Mouse (Mus musculus) intestine, embryonic 14.5 days (tissue): ENCODE results near the gene Crb1. TPM values are rescaled to one million over a fixed set of nuclear protein-coding genes. Genes with fewer than 3 reads are reported as not detected.

Experiments
- ATAC-seq: fragments of 200-750 bp; cut with Nextera tagmentation; replicated peaks from 2 replicates; pipeline ENCODE4 v1.8.0; 2017; ENCODE audit warnings: low read depth, moderate number of reproducible peaks, moderate TSS enrichment, moderate library complexity; ENCODE audit not compliant: low FRiP score, low TSS enrichment
- DNase-seq: peaks from one replicate; pipeline ENCODE4 v3.0.0-alpha.2; 2018; ENCODE audit warnings: low spot score
- H3K27ac ChIP-seq: fragments of 300-500 bp; sonication (generic); 2 replicates; pipeline ENCODE4 v1.5.1; 2014; ENCODE audit warnings: low read depth, mild to moderate bottlenecking, control low read depth
- H3K27me3 ChIP-seq: fragments of 300-500 bp; sonication (generic); replicated peaks from 2 replicates; pipeline ENCODE4 v1.6.1; 2014; ENCODE audit warnings: low read length, control low read depth; ENCODE audit not compliant: control insufficient read depth, insufficient read depth
- H3K36me3 ChIP-seq: fragments of 300-500 bp; sonication (generic); 2 replicates; pipeline ENCODE4 v1.6.1; 2014; ENCODE audit warnings: low read length, control low read depth; ENCODE audit not compliant: control insufficient read depth, insufficient read depth
- H3K4me1 ChIP-seq: fragments of 300-500 bp; sonication (generic); replicated peaks from 2 replicates; pipeline ENCODE4 v1.6.1; 2014; ENCODE audit warnings: low read length, control low read depth, mixed read lengths; ENCODE audit not compliant: control insufficient read depth, insufficient read depth
- H3K4me2 ChIP-seq: fragments of 300-500 bp; sonication (generic); 2 replicates; pipeline ENCODE4 v1.6.1; 2014; ENCODE audit warnings: low read length
- H3K4me3 ChIP-seq: fragments of 300-500 bp; sonication (generic); 2 replicates; pipeline ENCODE4 v1.5.1; 2014; ENCODE audit warnings: low read depth, low read length, control low read depth, mixed read lengths
- H3K9ac ChIP-seq: fragments of 300-500 bp; sonication (generic); 2 replicates; pipeline ENCODE4 v1.6.1; 2014; ENCODE audit warnings: mild to moderate bottlenecking, low read length
- H3K9me3 ChIP-seq: fragments of 300-500 bp; sonication (generic); 2 replicates; pipeline ENCODE4 v1.6.1; 2016; ENCODE audit warnings: low read length, control low read depth; ENCODE audit not compliant: control insufficient read depth
- WGBS: fragments of 180-500 bp; shearing (Covaris S2); extraction: QIAGEN DNeasy Blood & Tissue Kit; methylation state at CpG from one replicate; pipeline ENCODE4 v1.1.7; 2014; 5-methylcytosine and 5-hydroxymethylcytosine counted together
- polyA plus RNA-seq: library from polyadenylated mRNA; unstranded; fragments of >200 nt; fragmentation: Nextera tagmentation; extraction: Ambion mirVana; gene quantifications from 2 replicates; pipeline ENCODE4 v1.2.1, GENCODE M21; 2014

Crb1 gene
- polyA plus RNA-seq, 1 experiment from 2014 or later = 0.12 TPM

DNA sequence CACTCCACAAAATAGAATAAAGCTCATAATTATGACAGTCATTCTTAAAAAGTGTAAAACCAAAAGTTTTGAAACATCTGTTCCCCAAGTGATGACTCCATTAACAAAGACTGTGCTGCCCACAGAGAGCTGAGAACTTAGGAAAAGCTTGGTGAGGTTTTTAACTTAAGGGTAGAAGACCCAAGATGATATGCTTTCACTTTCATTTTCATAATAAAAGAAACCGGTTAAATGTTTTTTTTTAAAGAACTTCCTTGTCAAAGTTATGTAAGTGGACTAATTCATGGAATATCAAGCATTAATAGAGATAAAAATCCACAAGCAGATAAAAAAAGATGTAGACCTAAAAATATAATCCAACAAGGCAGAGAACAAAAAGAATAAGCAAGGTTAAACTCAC is 113.7 kb downstream of the Crb1 start:
- H3K27ac ChIP-seq = no peak overlapping the region
- no peaks in the 10 kb centered on the region for H3K36me3 ChIP-seq
- no peak overlapping the region for H3K9ac ChIP-seq
- ATAC-seq = no peak
- DNase-seq = no peak
- H3K4me1 ChIP-seq = no peaks in the 10 kb centered on the region
- no peak overlapping the region for H3K4me2 ChIP-seq
- H3K4me3 ChIP-seq = no peak overlapping the region
- no peaks in the 10 kb centered on the region for H3K27me3 ChIP-seq
- H3K9me3 ChIP-seq = no peaks in the 10 kb centered on the region
- 52% methylated on average over 1 of the region's 1 CpGs for WGBS

DNA sequence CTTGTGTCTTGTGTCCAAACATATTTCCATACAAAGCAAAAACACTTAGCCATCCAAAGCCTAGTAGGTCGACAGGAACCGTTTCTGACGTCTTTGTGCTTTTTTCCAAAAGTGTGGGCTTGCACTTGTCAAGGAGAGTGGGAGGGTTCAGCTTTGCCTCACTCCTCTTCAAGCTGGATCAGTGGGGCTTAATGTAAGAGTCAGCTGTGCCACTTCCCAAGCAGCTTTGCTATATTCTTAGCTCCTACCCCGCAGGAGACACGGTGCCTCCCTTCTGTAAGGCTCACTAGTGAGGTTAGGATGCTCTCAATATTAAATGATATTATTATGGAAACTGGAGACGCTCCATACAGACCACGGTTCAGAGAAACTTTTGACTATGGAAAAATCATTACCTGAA is 121.3 kb downstream of the Crb1 start:
- H3K4me1 ChIP-seq = no peaks in the 10 kb centered on the region
- DNase-seq (no peak), ATAC-seq (no peak)
- H3K9ac ChIP-seq = no peak overlapping the region
- 66% methylated on average over 7 of the region's 7 CpGs for WGBS
- H3K36me3 ChIP-seq = no peaks in the 10 kb centered on the region
- H3K27me3 ChIP-seq = no peaks in the 10 kb centered on the region
- H3K9me3 ChIP-seq = no peaks in the 10 kb centered on the region
- H3K4me3 ChIP-seq = no peak overlapping the region
- no peak overlapping the region for H3K27ac ChIP-seq
- no peak overlapping the region for H3K4me2 ChIP-seq

DNA sequence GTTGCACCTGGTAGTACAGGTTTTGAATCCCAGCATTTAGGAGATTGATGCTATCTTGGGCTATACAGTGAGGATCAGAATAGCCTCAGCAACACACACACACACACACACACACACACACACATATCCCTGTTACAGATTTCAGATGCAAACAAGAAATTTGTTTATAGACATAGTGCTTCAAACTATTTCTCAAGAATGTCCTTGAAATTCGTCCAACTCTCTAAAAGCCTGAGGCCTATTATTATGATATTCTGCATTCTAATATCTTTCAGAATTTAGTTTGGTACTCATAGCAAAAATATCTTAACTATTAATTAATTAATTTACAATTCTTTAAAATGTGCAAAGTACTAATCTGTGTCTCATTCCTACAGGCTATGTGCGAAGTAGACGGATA is 124.9 kb downstream of the Crb1 start:
- Histone ChIP-seq H3K9me3 (no peaks in the 10 kb centered on the region), H3K4me3 (no peak overlapping the region), H3K4me1 (no peaks in the 10 kb centered on the region), H3K4me2 (no peak overlapping the region), H3K36me3 (no peaks in the 10 kb centered on the region), H3K27me3 (no peaks in the 10 kb centered on the region), H3K27ac (no peak overlapping the region), H3K9ac (no peak overlapping the region)
- 68% methylated on average over 3 of the region's 3 CpGs for WGBS
- DNase-seq (no peak), ATAC-seq (no peak)

DNA sequence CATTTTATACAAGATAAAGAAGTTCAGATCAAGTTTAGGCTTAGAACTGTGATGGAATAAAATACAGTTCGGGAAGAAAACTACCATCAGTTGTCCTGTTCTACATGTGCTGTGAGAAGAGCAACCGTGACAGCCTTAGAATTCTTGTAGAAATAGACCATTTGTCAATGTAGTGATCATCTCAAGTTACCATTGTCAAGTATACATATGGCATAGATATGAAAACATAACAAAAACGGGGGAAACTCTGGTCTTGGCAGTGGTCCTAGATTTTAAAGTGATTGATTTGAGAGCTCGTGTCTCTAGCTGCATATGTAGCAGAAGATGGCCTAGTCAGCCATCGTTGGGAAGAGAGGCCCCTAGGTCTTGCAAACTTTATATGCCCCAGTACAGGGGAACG is 127.7 kb downstream of the Crb1 start:
- no peaks in the 10 kb centered on the region for H3K27me3 ChIP-seq
- no peaks in the 10 kb centered on the region for H3K9me3 ChIP-seq
- H3K4me1 ChIP-seq = no peaks in the 10 kb centered on the region
- H3K36me3 ChIP-seq = no peaks in the 10 kb centered on the region
- DNase-seq (no peak), ATAC-seq (no peak)
- H3K27ac ChIP-seq = no peak overlapping the region
- H3K9ac ChIP-seq = no peak overlapping the region
- no peak overlapping the region for H3K4me2 ChIP-seq
- WGBS = 42% methylated on average over 6 of the region's 6 CpGs
- no peak overlapping the region for H3K4me3 ChIP-seq

DNA sequence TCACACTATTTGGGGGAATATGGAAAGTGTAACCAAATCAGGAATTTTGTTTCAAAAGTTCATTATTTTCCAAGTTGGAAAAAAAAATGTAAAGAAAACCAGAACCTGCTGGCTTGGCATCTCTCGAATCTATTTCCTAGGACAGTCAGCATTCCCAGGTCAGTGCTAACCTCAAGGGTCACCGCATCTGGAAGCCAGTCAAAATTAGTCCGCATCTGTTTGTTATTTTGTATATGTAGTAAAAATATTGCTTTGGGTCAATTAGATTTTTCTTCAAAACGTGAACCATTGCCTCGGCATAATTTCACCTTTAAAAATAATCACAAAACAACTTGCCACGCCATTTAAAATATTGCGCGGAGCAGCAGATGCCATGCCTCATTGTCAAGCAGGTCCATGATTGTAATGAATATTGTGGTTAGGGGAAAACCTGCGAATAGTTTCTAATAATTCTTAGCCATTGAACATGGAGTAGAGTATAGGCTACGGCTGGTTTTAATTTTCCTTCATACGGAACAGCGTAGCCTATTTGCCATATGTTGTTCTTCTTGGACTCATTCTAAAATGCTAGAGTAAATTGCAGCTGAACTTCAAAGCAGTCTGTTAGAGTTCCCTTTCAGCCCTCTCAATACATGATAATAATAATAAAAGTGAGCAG is 130.0 kb downstream of the Crb1 start:
- no peaks in the 10 kb centered on the region for H3K4me1 ChIP-seq
- no peak overlapping the region for H3K4me2 ChIP-seq
- ATAC-seq (no peak), DNase-seq (no peak)
- 86% methylated on average over 12 of the region's 12 CpGs for WGBS
- no peaks in the 10 kb centered on the region for H3K9me3 ChIP-seq
- no peaks in the 10 kb centered on the region for H3K36me3 ChIP-seq
- H3K4me3 ChIP-seq = no peak overlapping the region
- H3K27me3 ChIP-seq = no peaks in the 10 kb centered on the region
- H3K27ac ChIP-seq = no peak overlapping the region
- no peak overlapping the region for H3K9ac ChIP-seq

DNA sequence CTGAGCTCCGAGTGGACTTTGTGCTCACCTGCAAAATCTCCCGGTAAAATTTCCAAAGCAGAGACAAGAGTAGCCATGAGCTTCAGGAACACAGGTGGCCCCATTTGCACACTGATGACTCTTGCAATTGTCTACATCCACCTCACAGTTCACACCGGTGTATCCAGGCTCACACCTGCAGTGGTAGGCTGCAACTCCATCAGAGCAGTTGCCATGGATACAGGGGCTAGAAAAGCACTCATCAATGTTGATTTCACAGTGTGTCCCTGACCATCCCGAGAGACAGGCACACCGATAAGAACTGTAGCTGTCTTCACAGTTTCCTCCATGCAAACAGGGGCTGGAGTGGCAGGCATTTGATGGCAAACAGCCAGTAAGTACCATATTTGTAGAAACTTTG is 140.1 kb downstream of the Crb1 start:
- ATAC-seq = no peak
- WGBS = 65% methylated on average over 5 of the region's 5 CpGs

DNA sequence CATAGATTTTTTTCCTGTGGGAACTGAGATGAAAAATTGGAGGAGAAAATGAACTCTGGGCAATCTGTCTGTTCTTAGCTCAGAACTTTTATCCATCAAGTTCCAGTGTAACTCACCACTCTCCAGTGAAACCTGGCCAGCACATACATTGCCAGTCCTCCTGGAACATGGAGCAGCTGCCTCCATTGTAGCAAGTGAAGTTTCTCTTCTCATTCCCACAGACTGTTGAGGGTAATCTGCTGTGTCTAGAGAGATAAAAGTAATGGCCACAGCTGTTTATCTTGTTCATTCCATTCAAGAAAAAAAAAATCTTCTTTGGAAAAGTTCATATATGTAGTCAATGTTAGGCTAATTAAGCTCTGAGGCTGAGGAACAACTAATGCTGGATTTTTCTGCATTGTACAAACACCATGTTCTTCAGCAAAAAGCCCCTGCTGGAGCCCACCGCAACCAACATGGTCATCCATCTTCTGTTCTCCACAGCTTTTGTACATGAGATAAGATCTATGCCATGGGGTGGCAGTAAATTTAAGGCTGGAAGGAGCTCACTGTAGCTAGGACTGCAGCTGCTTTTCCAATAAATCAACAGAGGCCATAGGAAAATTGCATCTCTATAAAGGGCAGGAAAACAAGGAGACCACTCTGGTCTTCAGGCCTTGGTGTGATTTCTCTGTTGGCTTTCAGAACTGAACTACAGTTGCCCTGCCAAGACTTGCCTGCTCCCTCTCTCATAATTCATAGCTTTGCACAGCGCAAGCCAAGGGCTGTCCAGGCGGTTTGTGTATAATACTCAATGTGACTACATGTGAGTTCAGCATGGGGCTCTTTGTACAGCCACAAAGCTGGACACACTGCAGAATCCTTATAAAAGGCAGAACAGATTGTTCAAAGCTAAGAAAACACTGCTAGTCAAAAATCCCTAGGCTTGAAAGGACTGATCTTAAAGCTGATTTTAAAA is 142.0 kb downstream of the Crb1 start:
- no peak overlapping the region for H3K4me3 ChIP-seq
- no peaks in the 10 kb centered on the region for H3K36me3 ChIP-seq
- DNase-seq (no peak), ATAC-seq (no peak)
- H3K27ac ChIP-seq = peak overlapping the region; percentile 1; the same call in 1 of the 2 replicates
- H3K27me3 ChIP-seq = no peaks in the 10 kb centered on the region
- no peak overlapping the region for H3K4me2 ChIP-seq
- H3K9ac ChIP-seq = no peak overlapping the region
- no peaks in the 10 kb centered on the region for H3K9me3 ChIP-seq
- WGBS = 57% methylated on average over 3 of the region's 3 CpGs
- H3K4me1 ChIP-seq = peaks cover 9% of the 10 kb centered on the region

More for the DNA sequence above, 140.1 kb downstream of the Crb1 start:
- Histone ChIP-seq H3K4me1 (peaks cover 9% of the 10 kb centered on the region), H3K27ac (no peak overlapping the region), H3K4me3 (no peak overlapping the region), H3K9ac (no peak overlapping the region), H3K36me3 (no peaks in the 10 kb centered on the region), H3K9me3 (no peaks in the 10 kb centered on the region), H3K4me2 (no peak overlapping the region), H3K27me3 (no peaks in the 10 kb centered on the region)
- no peak for DNase-seq

DNA sequence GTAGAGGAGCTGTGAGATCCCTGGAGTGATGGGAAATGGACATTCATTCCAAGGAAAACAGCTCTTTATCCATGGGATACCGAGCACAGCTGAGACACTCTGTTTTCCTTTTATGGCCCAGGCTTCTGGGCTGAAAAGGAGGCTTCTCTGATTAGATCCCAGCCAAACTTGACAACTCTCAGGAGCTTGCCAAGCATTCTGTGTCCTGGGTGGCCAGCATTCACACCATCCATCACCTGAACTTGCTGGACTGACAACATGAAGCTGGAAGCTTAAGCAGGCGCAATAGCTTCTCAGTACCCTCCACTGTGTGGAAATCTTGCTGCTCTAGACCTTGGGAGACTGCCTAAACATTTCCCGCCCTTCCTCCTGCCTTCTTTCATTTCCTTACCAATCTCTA is 144.3 kb downstream of the Crb1 start:
- no peak for ATAC-seq
- no peak for DNase-seq
- Histone ChIP-seq H3K27me3 (no peaks in the 10 kb centered on the region), H3K4me1 (peaks cover 9% of the 10 kb centered on the region), H3K36me3 (no peaks in the 10 kb centered on the region), H3K9me3 (no peaks in the 10 kb centered on the region), H3K4me2 (no peak overlapping the region), H3K27ac (0 out of 2 replicates have a peak overlapping the region, but pooled peaks have one; percentile 43), H3K9ac (no peak overlapping the region), H3K4me3 (no peak overlapping the region)
- 41% methylated on average over 3 of the region's 3 CpGs for WGBS
